Mouse (Mus musculus): ENCODE measurements around the gene Cacnb4.

GRCm38 (mm10) chr2:52701368-52702036, 24.9 kb upstream of the Cacnb4 start:
- no peak for TF ChIP-seq POLR2A (IDR thresholded peaks at IDR 0.05; ENCODE audit: control insufficient read depth, low read depth, low read length)
- TF ChIP-seq CTCF (IDR thresholded peaks at IDR 0.05; ENCODE audit: control insufficient read depth, insufficient read depth, insufficient replicate concordance, low read depth, low read length): no peak
